Mouse (Mus musculus) cerebellum, postnatal 14 days (tissue): ENCODE data around the gene Neu3.
"Not testable (repeated sequence)": the region's sequence is repeated elsewhere in the genome, so short reads cannot be mapped to it uniquely, and the experiment has no call there.

Experiments used
- DNase-seq, 2 experiments: peaks; one replicate each; pipeline ENCODE4 v3.0.0; 2021; ENCODE audit warnings: mixed read lengths in 2 of 2

The Neu3 gene

GRCm38 (mm10) chr7:99833846-99834222 is 5.6 kb upstream of the Neu3 start:
- DNase-seq: no peak

- DNase-seq: no peak
Measured at GRCm38 (mm10) chr7:99833115-99833845, 5.1 kb upstream of the Neu3 start.

GRCm38 (mm10) chr7:99826096-99826495 is 2.1 kb downstream of the Neu3 start:
- no peak for DNase-seq

GRCm38 (mm10) chr7:99825511-99825910 is 2.7 kb downstream of the Neu3 start:
- no peak for DNase-seq

GRCm38 (mm10) chr7:99824649-99825483 is 3.4 kb downstream of the Neu3 start:
- DNase-seq: no peak

GRCm38 (mm10) chr7:99823045-99823663 is 5.1 kb downstream of the Neu3 start:
- DNase-seq: no peak

- no peak for DNase-seq
Measured at GRCm38 (mm10) chr7:99822426-99822825, 5.8 kb downstream of the Neu3 start.

GRCm38 (mm10) chr7:99821953-99822352 is 6.3 kb downstream of the Neu3 start:
- no peak for DNase-seq

- DNase-seq: not testable (repeated sequence)
Measured at GRCm38 (mm10) chr7:99818181-99818725, 10.0 kb downstream of the Neu3 start.

- peak; percentile 29 to 61 for DNase-seq
Measured at GRCm38 (mm10) chr7:99813394-99813793, 14.8 kb downstream of the Neu3 start.

GRCm38 (mm10) chr7:99811661-99812060 is 16.6 kb downstream of the Neu3 start:
- DNase-seq: no peak

GRCm38 (mm10) chr7:99810814-99811213 is 17.4 kb downstream of the Neu3 start:
- no peak for DNase-seq

GRCm38 (mm10) chr7:99807043-99807442 is 21.2 kb downstream of the Neu3 start:
- DNase-seq: not testable (repeated sequence)

GRCm38 (mm10) chr7:99805340-99805739 is 22.9 kb downstream of the Neu3 start:
- DNase-seq: no peak

GRCm38 (mm10) chr7:99804033-99804432 is 24.2 kb downstream of the Neu3 start:
- DNase-seq: not testable (repeated sequence)

- no peak for DNase-seq
Measured at GRCm38 (mm10) chr7:99803535-99803934, 24.7 kb downstream of the Neu3 start.

- no peak for DNase-seq
Measured at GRCm38 (mm10) chr7:99799118-99799517, 29.1 kb downstream of the Neu3 start.

- peak; percentile 89 to 90 for DNase-seq
Measured at GRCm38 (mm10) chr7:99797911-99798647, 30.1 kb downstream of the Neu3 start.

- no peak for DNase-seq
Measured at GRCm38 (mm10) chr7:99797261-99797660, 31.0 kb downstream of the Neu3 start.

GRCm38 (mm10) chr7:99796471-99796870 is 31.7 kb downstream of the Neu3 start:
- DNase-seq: peak in 1 of 2 experiments; percentile 7

- DNase-seq: peak; percentile 32 to 34
Measured at GRCm38 (mm10) chr7:99795192-99795981, 32.8 kb downstream of the Neu3 start.

GRCm38 (mm10) chr7:99794096-99794495 is 34.1 kb downstream of the Neu3 start:
- no peak for DNase-seq
